Mouse (Mus musculus) liver, embryonic 14.5 days (tissue): ENCODE data around the gene Calcr. TPM values are rescaled to one million over a fixed set of nuclear protein-coding genes. Genes with fewer than 3 reads are reported as not detected.
A peak's percentile ranks its signal among the peaks of the same experiment; 100 is the strongest.
"Not testable (repeated sequence)": the region's sequence is repeated elsewhere in the genome, so short reads cannot be mapped to it uniquely, and the experiment has no call there.

Experiments
- ATAC-seq: fragments of 200-750 bp; cut with Nextera tagmentation; 2 replicates; pipeline ENCODE4 v1.8.0; 2017; ENCODE audit warnings: moderate number of reproducible peaks, mild to moderate bottlenecking, moderate library complexity; ENCODE audit not compliant: insufficient read depth
- DNase-seq, 3 experiments: peaks; one replicate each; pipeline ENCODE4 v3.0.0-alpha.2; 2012 to 2013; ENCODE audit warnings: low read depth in 3 of 3, low spot score in 3 of 3
- H3K27ac ChIP-seq: fragments of 300-500 bp; sonication (generic); 2 replicates; pipeline ENCODE4 v1.5.1; 2014; ENCODE audit warnings: moderate library complexity, mild to moderate bottlenecking, control low read depth, inconsistent platforms
- H3K27me3 ChIP-seq: fragments of 300-500 bp; sonication (generic); 2 replicates; pipeline ENCODE4 v1.6.1; 2014; ENCODE audit warnings: mild to moderate bottlenecking, low read length, moderate library complexity; ENCODE audit not compliant: control insufficient read depth, insufficient read depth
- H3K36me3 ChIP-seq: fragments of 300-500 bp; sonication (generic); replicated peaks from 2 replicates; pipeline ENCODE4 v1.6.1; 2014; ENCODE audit warnings: low read depth; ENCODE audit not compliant: control insufficient read depth, insufficient read depth
- H3K4me1 ChIP-seq, 2 experiments: fragments of 200-500 bp in 1 of 2; fragments of 300-500 bp in 1 of 2; sonication (generic) in 1 of 2; replicated peaks; 2 replicates each; pipeline ENCODE4 v1.6.1; 2012 to 2014; ENCODE audit warnings: antibody characterized with exemption in 1 of 2, inconsistent platforms in 1 of 2, low read length in 1 of 2; ENCODE audit not compliant: control insufficient read depth in 2 of 2, insufficient read depth in 2 of 2
- H3K4me2 ChIP-seq: fragments of 300-500 bp; sonication (generic); 2 replicates; pipeline ENCODE4 v1.6.1; 2014; ENCODE audit warnings: low read depth, mild to moderate bottlenecking, control low read depth, moderate library complexity
- H3K4me3 ChIP-seq, 2 experiments: fragments of 200-500 bp in 1 of 2; fragments of 300-500 bp in 1 of 2; sonication (generic) in 1 of 2; 2 replicates each; pipeline ENCODE4 v1.5.1; 2012 to 2014; ENCODE audit warnings: low read depth in 2 of 2, low read length in 2 of 2, mild to moderate bottlenecking in 2 of 2, control low read depth in 1 of 2, inconsistent platforms in 1 of 2, moderate library complexity in 1 of 2; ENCODE audit not compliant: insufficient read depth in 1 of 2
- H3K9ac ChIP-seq: fragments of 300-500 bp; sonication (generic); replicated peaks from 2 replicates; pipeline ENCODE4 v1.6.1; 2014; ENCODE audit warnings: mild to moderate bottlenecking, control low read depth, moderate library complexity
- H3K9me3 ChIP-seq: fragments of 300-500 bp; sonication (generic); 2 replicates; pipeline ENCODE4 v1.6.1; 2016; ENCODE audit warnings: low read length, mixed read lengths; ENCODE audit not compliant: control insufficient read depth
- CTCF ChIP-seq: IDR thresholded peaks from 2 replicates; pipeline ENCODE4 v1.5.1; 2016; ENCODE audit warnings: antibody characterized with exemption, low read depth, control low read depth
- EP300 ChIP-seq: IDR thresholded peaks from 2 replicates; pipeline ENCODE4 v1.6.1; 2016; ENCODE audit warnings: antibody characterized with exemption, low read depth
- WGBS: fragments of 180-500 bp; shearing (Covaris S2); extraction: QIAGEN DNeasy Blood & Tissue Kit; methylation state at CpG from one replicate; pipeline ENCODE4 v1.1.7; 2014; ENCODE audit not compliant: insufficient replicate concordance; 5-methylcytosine and 5-hydroxymethylcytosine counted together
- polyA plus RNA-seq, 2 experiments: library from polyadenylated mRNA; depleted of rRNA in 1 of 2; stranded (reverse) in 1 of 2; unstranded in 1 of 2; fragments of >200 nt; fragmentation: Nextera tagmentation in 1 of 2; extraction: Ambion mirVana in 1 of 2; gene quantifications; 2 replicates each; pipeline versions ENCODE4 v1.2.1 to v1.2.3; 2012 to 2014

The Calcr gene
- polyA plus RNA-seq, 2 experiments: not detected

DNA sequence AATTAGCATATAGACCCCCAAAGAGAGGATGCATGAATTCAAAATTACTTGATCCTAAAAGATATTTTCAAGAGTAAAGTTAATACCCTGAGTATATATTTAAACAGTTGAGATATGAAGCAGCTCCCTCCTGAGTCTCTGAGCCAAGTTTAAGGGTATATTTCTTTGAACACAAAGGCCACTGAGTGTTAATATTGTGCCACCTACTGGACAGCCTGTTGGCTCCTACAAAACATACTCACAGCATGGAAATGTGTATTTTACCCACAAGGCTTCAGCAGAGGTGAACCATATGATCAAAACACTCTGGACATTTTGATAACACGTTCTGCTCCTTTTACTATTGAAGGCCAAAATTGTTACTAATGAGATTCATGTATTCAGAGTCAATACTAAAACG, 19.0 kb downstream of the Calcr start:
- TF ChIP-seq CTCF (peak; percentile 32; the same call in 1 of the 2 replicates), EP300 (no peak)
- H3K4me1 ChIP-seq: no peaks in the 10 kb centered on the region
- H3K27ac ChIP-seq: no peak overlapping the region
- no peak overlapping the region for H3K4me3 ChIP-seq
- 9% methylated on average over 2 of the region's 2 CpGs for WGBS
- DNase-seq (no peak), ATAC-seq (no peak)
- no peaks in the 10 kb centered on the region for H3K9me3 ChIP-seq
- H3K27me3 ChIP-seq: no peaks in the 10 kb centered on the region
- no peaks in the 10 kb centered on the region for H3K36me3 ChIP-seq
- no peak overlapping the region for H3K4me2 ChIP-seq
- H3K9ac ChIP-seq: no peak overlapping the region

DNA sequence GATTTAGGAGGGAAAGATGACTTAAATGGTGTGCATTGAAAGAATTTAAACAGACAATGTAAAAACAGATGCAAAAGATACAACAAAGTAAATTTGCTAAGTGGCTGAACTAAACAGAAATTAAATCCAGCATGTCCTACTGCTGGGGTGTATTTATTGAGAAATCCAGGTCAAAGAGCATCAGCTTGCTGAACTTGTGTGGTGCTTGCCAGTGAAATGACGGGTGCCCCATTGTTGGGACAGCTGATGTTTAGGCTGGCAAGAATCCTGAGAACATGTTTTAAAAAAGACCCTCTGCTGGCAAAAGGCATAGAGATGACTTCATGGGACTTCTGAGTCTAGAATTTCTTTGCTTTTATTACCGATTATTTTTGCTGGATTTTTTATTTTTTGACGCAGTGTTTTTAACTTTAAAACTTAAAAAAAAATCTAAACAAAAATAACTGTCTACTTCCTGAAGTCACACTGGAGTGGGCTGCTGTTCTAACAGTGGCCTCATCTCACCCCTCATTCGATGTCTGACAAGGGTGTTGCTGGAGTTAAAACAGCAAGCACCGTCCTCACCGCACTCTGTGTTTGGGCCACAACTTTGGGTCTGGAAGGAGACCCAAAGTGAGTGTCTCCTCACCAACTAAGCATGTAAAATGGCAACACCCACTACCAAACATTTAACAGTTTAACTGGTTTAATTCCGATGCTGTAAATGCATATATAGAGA, 22.4 kb downstream of the Calcr start:
- Histone ChIP-seq H3K4me3 (no peak overlapping the region), H3K9ac (no peak overlapping the region), H3K4me1 (no peaks in the 10 kb centered on the region), H3K9me3 (no peaks in the 10 kb centered on the region), H3K36me3 (no peaks in the 10 kb centered on the region), H3K27me3 (no peaks in the 10 kb centered on the region), H3K4me2 (no peak overlapping the region), H3K27ac (no peak overlapping the region)
- TF ChIP-seq EP300 (no peak), CTCF (no peak)
- ATAC-seq (no peak), DNase-seq (no peak)
- 61% methylated on average over 7 of the region's 7 CpGs for WGBS

DNA sequence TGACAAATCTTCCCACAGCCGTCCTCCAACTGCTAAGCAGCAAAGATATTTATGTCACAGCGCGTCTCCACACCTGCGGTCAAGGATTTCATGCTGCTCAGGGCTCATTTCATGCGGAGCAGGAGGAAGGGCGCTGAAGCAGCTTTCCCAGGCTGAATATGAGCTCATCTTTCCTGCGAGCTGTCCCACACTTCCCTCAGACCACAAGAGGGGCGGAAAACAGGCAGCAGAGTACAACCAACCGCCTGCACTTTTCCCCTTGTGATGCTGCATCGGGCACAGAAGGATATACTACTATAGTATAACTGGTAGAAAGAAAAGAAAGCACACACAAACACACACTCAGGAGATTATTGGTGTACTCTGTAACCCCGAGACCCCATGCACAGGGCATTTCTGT, 23.2 kb downstream of the Calcr start:
- Histone ChIP-seq H3K4me2 (no peak overlapping the region), H3K4me1 (no peaks in the 10 kb centered on the region), H3K4me3 (no peak overlapping the region), H3K9ac (no peak overlapping the region), H3K27me3 (no peaks in the 10 kb centered on the region), H3K9me3 (no peaks in the 10 kb centered on the region), H3K27ac (no peak overlapping the region), H3K36me3 (no peaks in the 10 kb centered on the region)
- ATAC-seq (no peak), DNase-seq (no peak)
- 23% methylated on average over 11 of the region's 11 CpGs for WGBS
- TF ChIP-seq CTCF (no peak), EP300 (no peak)

DNA sequence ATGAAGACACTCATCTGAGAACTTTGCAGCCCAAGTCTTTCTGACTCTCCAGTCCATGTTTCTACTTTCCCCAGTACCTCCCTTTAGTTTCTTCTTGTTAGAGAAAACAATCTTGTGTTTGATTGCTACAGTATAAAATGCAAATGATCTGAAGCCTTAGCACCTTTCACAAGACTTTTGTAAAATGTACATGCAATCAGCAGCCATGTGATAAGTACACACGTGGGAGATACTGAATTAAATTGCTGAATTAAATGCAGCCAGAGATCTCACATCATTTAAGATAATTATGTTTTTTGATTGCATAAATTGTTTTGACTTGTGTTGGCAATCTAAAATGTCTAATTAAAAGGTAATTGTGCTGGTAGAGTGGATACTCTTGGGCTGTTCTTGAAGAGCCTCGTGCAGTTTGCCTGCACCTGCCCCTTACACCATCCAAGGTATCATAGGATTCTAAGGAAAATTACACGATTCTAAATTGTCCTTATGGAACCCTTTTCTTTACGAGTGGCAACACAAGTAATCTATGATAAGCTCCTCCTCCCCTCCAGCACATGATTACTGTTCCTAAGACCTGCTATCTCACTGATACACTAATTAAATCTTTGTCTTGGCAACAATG, 34.2 kb downstream of the Calcr start:
- Histone ChIP-seq H3K4me2 (no peak overlapping the region), H3K4me3 (no peak overlapping the region), H3K27ac (no peak overlapping the region), H3K27me3 (no peaks in the 10 kb centered on the region), H3K4me1 (no peaks in the 10 kb centered on the region), H3K36me3 (no peaks in the 10 kb centered on the region), H3K9me3 (no peaks in the 10 kb centered on the region), H3K9ac (no peak overlapping the region)
- DNase-seq (no peak), ATAC-seq (no peak)
- no peak for TF ChIP-seq EP300
- TF ChIP-seq CTCF: no peak
- 38% methylated on average over 4 of the region's 4 CpGs for WGBS

DNA sequence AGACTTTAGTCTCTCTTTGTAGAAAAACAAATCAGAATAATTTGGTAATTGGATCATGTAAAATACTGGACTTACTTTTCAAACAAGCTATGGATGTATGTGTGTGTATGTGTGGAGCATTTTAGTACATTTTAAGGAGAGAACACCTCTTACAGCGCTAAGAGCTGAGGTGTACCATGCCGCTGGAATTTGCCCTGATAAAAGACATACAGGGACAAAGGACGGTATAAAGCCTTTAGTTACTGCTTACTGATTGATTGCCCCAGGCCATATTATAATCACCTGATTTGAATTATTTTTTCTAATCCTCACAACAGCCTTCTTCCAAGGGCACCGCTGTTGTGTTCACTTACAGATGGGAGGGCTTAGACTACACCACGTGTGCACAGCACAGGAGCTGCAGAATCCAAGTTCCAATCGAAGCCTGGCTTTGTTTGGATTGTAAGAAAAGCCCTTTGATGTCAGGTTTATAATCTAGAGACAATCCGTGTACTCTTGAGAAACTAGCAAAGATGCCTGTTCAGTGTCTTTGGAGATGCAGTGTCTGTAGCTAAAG, 76.3 kb downstream of the Calcr start:
- ATAC-seq: no peak
- Histone ChIP-seq H3K27ac (no peak overlapping the region), H3K9me3 (no peaks in the 10 kb centered on the region), H3K4me1 (no peaks in the 10 kb centered on the region), H3K4me2 (no peak overlapping the region), H3K36me3 (no peaks in the 10 kb centered on the region), H3K27me3 (no peaks in the 10 kb centered on the region), H3K4me3 (no peak overlapping the region), H3K9ac (no peak overlapping the region)
- 60% methylated on average over 7 of the region's 7 CpGs for WGBS
- no peak for DNase-seq
- TF ChIP-seq EP300 (no peak), CTCF (no peak)

DNA sequence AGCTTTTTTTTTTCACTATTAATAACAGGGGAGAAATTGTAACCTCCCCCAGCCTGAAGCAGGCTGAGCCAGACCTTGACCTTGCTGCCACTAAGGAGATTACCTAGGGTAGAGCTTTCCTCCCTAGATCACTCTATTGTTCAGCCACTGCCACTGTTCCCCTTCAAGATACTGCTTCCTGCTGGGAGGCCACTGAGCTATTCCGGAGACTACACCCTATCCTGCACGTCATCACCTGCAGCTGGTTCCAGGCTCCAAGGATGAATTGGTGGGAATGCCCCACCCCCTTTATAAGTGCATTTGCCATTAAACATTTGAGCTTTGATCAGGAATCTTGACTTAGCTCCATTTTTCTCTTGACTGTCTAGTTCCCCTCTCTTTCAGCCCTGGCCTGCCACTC, 86.2 kb downstream of the Calcr start:
- not testable (repeated sequence) for H3K27ac ChIP-seq, H3K9ac ChIP-seq, DNase-seq, ATAC-seq, H3K4me1 ChIP-seq, H3K4me3 ChIP-seq, H3K36me3 ChIP-seq, H3K27me3 ChIP-seq, H3K4me2 ChIP-seq, H3K9me3 ChIP-seq
- WGBS: 54% methylated on average over 2 of the region's 2 CpGs
